Mouse (Mus musculus): ENCODE results near the gene Mrpl40.

The Mrpl40 gene

DNA sequence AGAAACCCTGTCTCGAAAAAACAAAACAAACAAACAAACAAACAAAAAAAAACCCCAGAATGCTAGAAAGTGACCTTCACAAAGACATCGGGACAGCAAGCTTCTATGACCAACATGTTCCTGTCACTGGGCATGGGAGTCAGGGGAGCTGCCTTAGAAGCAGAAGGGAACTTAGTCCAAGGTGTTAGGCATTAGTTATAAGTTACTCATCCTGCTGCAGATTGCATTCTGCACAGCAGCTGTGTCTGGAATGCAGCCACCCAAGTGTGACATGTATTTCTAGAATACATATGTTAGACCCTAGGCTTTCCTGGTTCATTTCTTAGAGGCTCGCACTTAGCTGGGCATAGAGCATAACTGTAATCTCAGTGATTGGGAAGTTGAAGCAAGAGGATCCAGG, 48.0 kb downstream of the Mrpl40 start:
- DNase-seq (ENCODE audit: low spot score): no peak

DNA sequence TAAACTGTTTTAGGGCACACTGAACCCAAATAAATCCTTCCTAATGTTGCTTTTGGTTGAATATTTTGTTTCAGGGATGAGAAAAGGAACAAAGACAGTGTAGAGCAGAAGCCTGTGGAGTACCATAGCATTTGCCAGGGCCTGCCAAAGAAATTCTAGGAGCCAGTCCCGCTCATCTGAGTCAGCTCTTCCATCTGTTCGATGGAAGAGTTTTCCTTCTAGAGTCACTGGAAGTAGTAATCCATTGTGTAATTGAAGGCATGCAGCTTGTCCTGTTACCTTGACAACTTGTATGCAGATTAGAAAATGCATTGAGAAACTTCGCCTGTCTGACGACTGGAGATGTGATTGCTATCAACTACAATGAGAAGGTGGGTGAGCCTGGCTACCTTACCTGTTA, 53.7 kb downstream of the Mrpl40 start:
- no peak for DNase-seq (ENCODE audit: low spot score)

DNA sequence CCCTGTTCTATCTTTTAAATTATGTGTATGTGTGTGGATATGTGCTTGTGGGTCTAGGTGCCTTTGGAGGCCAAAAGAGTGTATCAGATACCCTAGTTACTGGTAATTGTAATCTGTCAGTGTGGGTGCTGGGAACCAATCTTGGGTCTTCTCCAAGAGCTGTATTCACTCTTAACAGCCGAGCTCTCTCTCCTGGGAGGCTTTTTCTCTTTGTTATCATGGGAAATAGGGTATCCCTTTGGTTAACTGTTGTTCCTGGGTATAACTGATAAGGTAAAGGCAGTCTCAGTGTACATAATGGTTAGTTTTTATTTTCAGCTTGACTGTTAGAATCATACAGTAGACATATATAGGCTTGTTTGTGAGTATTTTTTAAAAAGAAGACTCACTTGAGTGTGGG, 54.3 kb downstream of the Mrpl40 start:
- DNase-seq (ENCODE audit: low spot score): no peak

All from testis, postnatal 10 days (tissue).